Mouse (Mus musculus) midbrain, postnatal 0 days (tissue): Measurements from ENCODE around the gene Urgcp. TPM values are rescaled to one million over a fixed set of nuclear protein-coding genes. Genes with fewer than 3 reads are reported as not detected.
A peak's percentile ranks its signal among the peaks of the same experiment; 100 is the strongest.

Experiments
- ATAC-seq: fragments of 200-750 bp; cut with Nextera tagmentation; 2 replicates; pipeline ENCODE4 v1.8.0; 2017; ENCODE audit warnings: moderate number of reproducible peaks, mild to moderate bottlenecking, moderate TSS enrichment, moderate library complexity; ENCODE audit not compliant: low FRiP score
- DNase-seq: peaks from one replicate; pipeline ENCODE4 v3.0.0-alpha.2; 2015; ENCODE audit warnings: low spot score
- H3K27ac ChIP-seq: fragments of 300-500 bp; sonication (generic); 2 replicates; pipeline ENCODE4 v1.5.1; 2014; ENCODE audit warnings: low read depth, mild to moderate bottlenecking, low read length, mixed read lengths
- H3K27me3 ChIP-seq: fragments of 300-500 bp; sonication (generic); 2 replicates; pipeline ENCODE4 v1.6.1; 2014; ENCODE audit warnings: low read length, control low read depth, mixed read lengths; ENCODE audit not compliant: insufficient read depth
- H3K36me3 ChIP-seq: fragments of 300-500 bp; sonication (generic); 2 replicates; pipeline ENCODE4 v1.6.1; 2014; ENCODE audit warnings: low read length, control low read depth, mixed read lengths; ENCODE audit not compliant: insufficient read depth
- H3K4me1 ChIP-seq: fragments of 300-500 bp; sonication (generic); 2 replicates; pipeline ENCODE4 v1.6.1; 2014; ENCODE audit warnings: mild to moderate bottlenecking, control low read depth, antibody characterized with exemption, low read length, mixed read lengths; ENCODE audit not compliant: insufficient read depth
- H3K4me2 ChIP-seq: fragments of 300-500 bp; sonication (generic); 2 replicates; pipeline ENCODE4 v1.6.1; 2014; ENCODE audit warnings: low read depth, mild to moderate bottlenecking, low read length, mixed read lengths; ENCODE audit not compliant: poor library complexity, severe bottlenecking
- H3K4me3 ChIP-seq: fragments of 300-500 bp; sonication (generic); 2 replicates; pipeline ENCODE4 v1.5.1; 2014; ENCODE audit warnings: low read depth, mild to moderate bottlenecking, low read length, moderate library complexity
- H3K9ac ChIP-seq: fragments of 300-500 bp; sonication (generic); replicated peaks from 2 replicates; pipeline ENCODE4 v1.6.1; 2014; ENCODE audit warnings: mild to moderate bottlenecking, low read length, moderate library complexity, mixed read lengths; ENCODE audit not compliant: poor library complexity, severe bottlenecking
- H3K9me3 ChIP-seq: fragments of 300-500 bp; sonication (generic); 2 replicates; pipeline ENCODE4 v1.6.1; 2016; ENCODE audit warnings: low read length, control low read depth
- CTCF ChIP-seq: IDR thresholded peaks from 2 replicates; pipeline ENCODE4 v1.5.1; 2016; ENCODE audit warnings: antibody characterized with exemption, mild to moderate bottlenecking
- WGBS: fragments of 180-500 bp; shearing (Covaris S2); extraction: QIAGEN DNeasy Blood & Tissue Kit; methylation state at CpG from one replicate; pipeline ENCODE4 v1.1.7; 2014; 5-methylcytosine and 5-hydroxymethylcytosine counted together
- polyA plus RNA-seq: library from polyadenylated mRNA; unstranded; fragments of >200 nt; fragmentation: Nextera tagmentation; extraction: Ambion mirVana; gene quantifications from 2 replicates; pipeline ENCODE4 v1.2.1, GENCODE M21; 2015
- total RNA-seq: library from RNA; depleted of rRNA; stranded (reverse); fragments of >200 nt; gene quantifications from 2 replicates; pipeline ENCODE4 v1.2.3, GENCODE M21; 2014

The Urgcp gene
- total and polyA plus RNA-seq, 2 experiments from 2014 or later = 34.2 to 53.9 TPM

DNA sequence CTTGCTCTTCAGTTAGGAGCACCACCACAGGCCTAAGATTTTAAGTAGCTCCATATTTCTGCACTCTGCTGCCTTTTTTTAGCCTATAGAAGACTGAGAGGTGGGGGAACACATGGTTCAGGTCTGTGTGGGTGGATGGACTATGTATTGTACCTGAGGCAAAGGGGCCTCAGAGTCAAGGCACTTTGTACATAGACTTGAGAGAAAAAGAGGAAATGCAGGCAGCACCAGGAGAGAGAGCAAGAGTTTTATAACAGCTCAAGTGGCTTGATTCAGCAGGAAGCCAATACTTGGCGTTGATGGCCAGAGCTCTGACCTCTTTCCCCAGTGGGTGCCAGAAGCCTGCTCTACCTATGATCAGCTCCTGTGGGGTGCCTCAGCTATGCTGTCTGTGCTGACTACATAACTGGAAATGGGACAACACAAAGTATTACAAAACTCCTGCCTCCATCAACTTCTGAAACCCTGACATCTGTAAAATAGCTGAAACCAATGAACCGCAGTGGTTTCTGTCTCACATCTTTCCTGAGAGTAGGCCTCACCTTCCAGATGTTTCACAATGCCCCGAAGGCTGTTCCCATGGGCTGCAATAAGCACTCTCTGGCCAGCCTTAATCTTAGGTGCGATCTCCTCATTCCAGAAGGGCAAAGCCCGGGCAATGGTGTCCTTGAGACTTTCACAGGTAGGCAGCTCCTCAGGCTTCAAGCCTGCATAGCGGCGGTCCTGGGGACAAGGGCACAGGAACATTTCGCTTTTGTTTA is 40.5 kb upstream of the Urgcp start:
- Histone ChIP-seq H3K4me2 (no peak overlapping the region), H3K27me3 (no peaks in the 10 kb centered on the region), H3K27ac (no peak overlapping the region), H3K9me3 (no peaks in the 10 kb centered on the region), H3K9ac (no peak overlapping the region), H3K4me3 (no peak overlapping the region), H3K4me1 (0 out of 2 replicates have a peak, but pooled peaks cover 5% of the 10 kb centered on the region), H3K36me3 (peaks cover 37% of the 10 kb centered on the region)
- TF ChIP-seq CTCF = no peak
- ATAC-seq = no peak
- no peak for DNase-seq
- WGBS = 81% methylated on average over 8 of the region's 8 CpGs

DNA sequence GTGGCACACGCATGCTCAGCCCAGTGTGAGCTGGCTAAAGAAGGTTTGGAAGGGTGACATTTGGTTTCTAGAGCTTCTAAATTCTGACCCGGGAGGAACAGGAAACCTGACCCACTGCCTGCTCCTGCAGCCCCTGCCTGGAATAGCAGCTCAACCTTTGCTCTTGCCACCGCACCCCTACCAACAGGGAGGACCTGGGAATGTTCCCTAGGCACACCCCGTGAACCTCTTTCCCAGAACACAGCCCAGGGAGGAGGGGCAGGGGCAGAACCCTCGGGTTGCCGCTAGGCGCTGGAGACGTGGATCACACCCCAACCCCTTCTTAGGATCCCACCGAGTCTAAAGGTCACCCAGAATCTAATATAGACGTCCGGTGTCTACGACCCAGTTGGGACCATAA is 39.8 kb upstream of the Urgcp start:
- Histone ChIP-seq H3K9me3 (no peaks in the 10 kb centered on the region), H3K27ac (no peak overlapping the region), H3K27me3 (no peaks in the 10 kb centered on the region), H3K4me2 (no peak overlapping the region), H3K4me3 (no peak overlapping the region), H3K36me3 (peaks cover 43% of the 10 kb centered on the region), H3K4me1 (0 out of 2 replicates have a peak, but pooled peaks cover 5% of the 10 kb centered on the region), H3K9ac (no peak overlapping the region)
- 75% methylated on average over 12 of the region's 12 CpGs for WGBS
- ATAC-seq (0 out of 2 replicates have a peak, but pooled peaks have one; percentile 4), DNase-seq (no peak)
- no peak for TF ChIP-seq CTCF

DNA sequence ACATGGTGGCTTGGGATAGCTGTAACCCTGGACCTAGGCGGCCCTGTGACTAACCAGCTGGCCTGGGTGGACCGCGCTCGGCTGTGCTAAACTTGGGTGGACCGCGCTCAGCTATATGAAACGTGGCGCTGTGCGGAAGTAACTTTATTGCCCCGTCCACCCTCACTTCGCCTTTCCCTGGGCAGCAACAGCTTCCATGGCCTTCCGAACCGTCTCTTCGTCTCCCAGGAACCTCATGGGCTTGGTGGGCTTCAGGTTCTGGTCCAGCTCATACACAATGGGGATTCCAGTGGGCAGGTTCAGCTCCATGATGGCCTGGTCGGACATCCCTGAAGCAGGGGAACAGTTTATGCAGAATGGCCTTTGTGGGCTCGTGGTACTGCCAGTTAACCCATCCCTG is 39.3 kb upstream of the Urgcp start:
- Histone ChIP-seq H3K9me3 (no peaks in the 10 kb centered on the region), H3K27me3 (no peaks in the 10 kb centered on the region), H3K4me2 (no peak overlapping the region), H3K4me1 (0 out of 2 replicates have a peak, but pooled peaks cover 5% of the 10 kb centered on the region), H3K36me3 (peaks cover 48% of the 10 kb centered on the region), H3K9ac (no peak overlapping the region), H3K4me3 (no peak overlapping the region), H3K27ac (no peak overlapping the region)
- ATAC-seq (no peak), DNase-seq (no peak)
- WGBS = 95% methylated on average over 16 of the region's 16 CpGs
- no peak for TF ChIP-seq CTCF

DNA sequence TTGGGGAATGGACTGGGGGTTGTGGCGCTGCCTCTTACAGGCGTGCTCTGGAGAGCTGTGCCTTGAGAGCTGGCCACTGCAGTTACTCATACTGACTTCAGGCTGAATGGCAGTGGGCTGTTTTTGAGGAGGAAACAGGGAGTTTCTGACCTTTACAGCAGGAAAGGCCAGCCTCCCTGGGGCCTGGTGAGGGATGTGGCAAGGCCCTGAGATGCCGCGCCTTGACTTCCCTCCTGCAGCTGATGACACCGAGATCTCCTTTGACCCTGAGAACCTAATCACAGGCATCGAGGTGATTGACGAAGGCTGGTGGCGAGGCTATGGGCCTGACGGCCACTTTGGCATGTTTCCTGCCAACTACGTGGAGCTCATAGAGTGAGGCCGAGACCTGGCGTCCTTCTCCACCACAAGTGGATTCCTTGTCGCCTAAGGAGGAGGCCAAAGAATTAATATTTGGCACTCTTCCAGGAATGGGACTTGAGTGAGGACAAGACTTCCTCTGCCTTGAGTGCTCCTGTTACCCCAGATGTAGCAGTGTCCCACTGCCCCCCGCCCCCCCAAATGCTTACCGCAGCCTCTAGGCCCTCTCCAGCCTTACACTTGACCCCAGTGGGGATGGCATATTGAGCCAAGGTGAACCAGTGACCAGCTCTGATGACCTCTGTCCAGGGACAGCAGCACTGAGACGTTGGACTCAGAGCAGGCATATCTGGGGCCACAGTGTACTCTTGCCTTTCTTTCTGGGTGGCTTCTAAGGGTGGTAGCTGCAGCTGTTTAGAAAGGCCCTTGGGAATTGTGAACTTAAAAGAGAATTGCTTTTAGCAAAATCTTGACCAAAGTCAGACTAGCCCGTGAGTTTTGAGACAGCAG is 37.7 kb upstream of the Urgcp start:
- DNase-seq (no peak), ATAC-seq (no peak)
- WGBS = 90% methylated on average over 17 of the region's 17 CpGs
- TF ChIP-seq CTCF = no peak
- Histone ChIP-seq H3K4me3 (no peak overlapping the region), H3K4me2 (no peak overlapping the region), H3K27ac (no peak overlapping the region), H3K9ac (no peak overlapping the region), H3K9me3 (no peaks in the 10 kb centered on the region), H3K4me1 (0 out of 2 replicates have a peak, but pooled peaks cover 5% of the 10 kb centered on the region), H3K27me3 (no peaks in the 10 kb centered on the region), H3K36me3 (peaks cover 63% of the 10 kb centered on the region)

DNA sequence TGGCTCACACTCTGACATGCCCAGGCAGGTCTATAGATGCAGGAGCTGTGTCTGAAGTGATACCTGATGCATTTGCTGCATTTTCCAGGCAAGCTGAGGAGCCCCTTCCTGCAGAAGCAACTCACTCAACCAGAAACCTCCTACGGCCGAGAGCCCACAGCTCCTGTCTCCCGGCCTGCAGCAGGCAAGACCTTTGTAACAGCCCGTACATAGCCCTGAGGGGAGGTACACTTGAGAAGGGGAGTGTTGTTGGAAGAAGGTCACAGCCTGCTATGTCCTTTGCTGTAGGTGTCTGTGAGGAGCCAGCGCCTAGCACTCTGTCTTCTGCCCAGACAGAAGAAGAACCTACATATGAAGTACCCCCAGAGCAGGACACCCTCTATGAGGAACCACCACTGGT is 35.8 kb upstream of the Urgcp start:
- 93% methylated on average over 5 of the region's 5 CpGs for WGBS
- H3K27me3 ChIP-seq = no peaks in the 10 kb centered on the region
- no peak for TF ChIP-seq CTCF
- no peak overlapping the region for H3K4me2 ChIP-seq
- no peaks in the 10 kb centered on the region for H3K4me1 ChIP-seq
- no peaks in the 10 kb centered on the region for H3K9me3 ChIP-seq
- DNase-seq = no peak
- peaks cover 78% of the 10 kb centered on the region for H3K36me3 ChIP-seq
- no peak overlapping the region for H3K9ac ChIP-seq
- no peak overlapping the region for H3K27ac ChIP-seq
- H3K4me3 ChIP-seq = no peak overlapping the region
- ATAC-seq = no peak

DNA sequence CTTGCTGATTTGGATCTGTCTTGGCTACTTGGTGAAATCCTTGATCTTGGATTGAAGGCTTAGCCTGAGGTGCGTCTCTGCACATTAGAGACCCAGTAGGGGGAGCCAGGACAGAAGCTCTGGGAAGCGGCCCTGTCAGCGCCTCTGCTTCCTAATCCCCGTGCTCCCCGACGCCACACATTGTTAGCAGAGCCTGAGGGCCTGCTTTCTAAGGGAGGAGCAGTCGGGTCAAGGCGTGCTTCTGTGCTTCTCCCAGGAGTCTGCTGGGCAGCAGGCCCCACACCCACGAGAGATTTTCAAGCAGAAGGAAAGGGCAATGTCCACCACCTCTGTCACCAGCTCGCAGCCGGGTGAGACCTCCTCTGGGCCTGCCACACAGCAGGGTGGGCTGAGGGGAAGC is 35.2 kb upstream of the Urgcp start:
- Histone ChIP-seq H3K4me3 (no peak overlapping the region), H3K27ac (no peak overlapping the region), H3K9me3 (no peaks in the 10 kb centered on the region), H3K27me3 (no peaks in the 10 kb centered on the region), H3K4me1 (no peaks in the 10 kb centered on the region), H3K9ac (no peak overlapping the region), H3K4me2 (no peak overlapping the region), H3K36me3 (peaks cover 83% of the 10 kb centered on the region)
- ATAC-seq (no peak), DNase-seq (no peak)
- no peak for TF ChIP-seq CTCF
- 62% methylated on average over 11 of the region's 11 CpGs for WGBS
